Mouse (Mus musculus): ENCODE results near the gene Ppp1r8. TPM values are rescaled to one million over a fixed set of nuclear protein-coding genes. Genes with fewer than 3 reads are reported as not detected.

Ppp1r8 gene
- total and polyA plus RNA-seq, 2 experiments = 9.3 to 10.9 TPM

DNA sequence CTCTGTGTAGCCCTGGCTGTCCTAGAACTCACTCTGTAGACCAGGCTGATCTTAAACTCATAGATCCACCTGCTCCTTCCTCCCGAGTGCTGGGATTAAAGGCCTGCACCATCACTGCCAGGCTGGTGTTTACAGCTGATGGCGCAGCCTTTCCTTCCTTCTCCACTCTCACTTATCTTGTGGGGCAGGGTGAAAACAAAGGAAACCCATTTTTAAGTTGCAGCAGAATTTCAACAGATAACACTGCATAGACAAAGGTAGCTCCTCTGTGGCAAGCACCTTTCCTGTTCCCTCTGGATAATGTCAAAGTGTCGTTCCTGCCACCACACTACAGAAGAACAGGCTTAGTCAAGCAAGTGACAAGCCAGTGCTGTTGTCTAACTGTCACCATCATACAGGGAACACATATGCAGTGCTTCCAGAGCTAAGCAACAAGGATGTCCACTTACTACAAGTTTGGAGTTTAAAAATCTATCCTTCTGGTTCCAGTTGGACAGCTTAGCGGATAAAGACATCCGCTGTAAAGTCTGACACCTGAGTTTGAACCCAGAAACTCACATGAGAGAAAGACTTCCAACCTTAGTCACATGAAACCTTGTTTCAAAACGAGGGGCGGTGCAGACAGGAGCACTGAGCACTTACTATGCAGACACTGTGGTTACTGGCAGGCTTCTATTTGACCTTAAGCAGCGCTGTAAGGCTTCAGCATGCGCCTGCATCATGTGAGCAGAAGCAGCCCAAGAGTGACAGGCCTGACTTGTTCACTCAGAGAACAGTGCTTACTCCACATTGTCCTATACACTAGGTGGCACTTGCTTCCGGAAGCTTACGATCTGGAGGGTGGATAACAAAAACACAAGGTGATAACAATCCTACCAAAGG is 30.8 kb upstream of the Ppp1r8 start:
- Histone ChIP-seq H3K36me3 (ENCODE audit: control insufficient read depth, insufficient read depth, low read length) (peaks cover 24% of the 10 kb centered on the region), H3K9ac (ENCODE audit: low read depth, low read length) (no peak overlapping the region), H3K4me1 (ENCODE audit: control insufficient read depth, insufficient read depth, low read length) (peaks cover 4% of the 10 kb centered on the region; the same call in 1 of the 2 replicates), H3K79me2 (ENCODE audit: control insufficient read depth, insufficient read depth, low read length) (peaks cover 21% of the 10 kb centered on the region), H3K27me3 (ENCODE audit: control insufficient read depth, insufficient read depth, low read length) (no peaks in the 10 kb centered on the region), H3K4me3 (ENCODE audit: insufficient read depth, low read depth, low read length) (no peak overlapping the region), H3K27ac (replicated peaks; ENCODE audit: insufficient read depth, low read depth, low read length) (no peak overlapping the region)
- 86% methylated on average over 11 of the region's 11 CpGs for WGBS
- TF ChIP-seq CTCF (IDR thresholded peaks at IDR 0.05; ENCODE audit: low read depth, low read length) (no peak), POLR2A (IDR thresholded peaks at IDR 0.05; ENCODE audit: extremely low read depth, insufficient read depth, low read length) (no peak)
- no peak for DNase-seq (ENCODE audit: extremely low read depth, low read depth, low spot score)

DNA sequence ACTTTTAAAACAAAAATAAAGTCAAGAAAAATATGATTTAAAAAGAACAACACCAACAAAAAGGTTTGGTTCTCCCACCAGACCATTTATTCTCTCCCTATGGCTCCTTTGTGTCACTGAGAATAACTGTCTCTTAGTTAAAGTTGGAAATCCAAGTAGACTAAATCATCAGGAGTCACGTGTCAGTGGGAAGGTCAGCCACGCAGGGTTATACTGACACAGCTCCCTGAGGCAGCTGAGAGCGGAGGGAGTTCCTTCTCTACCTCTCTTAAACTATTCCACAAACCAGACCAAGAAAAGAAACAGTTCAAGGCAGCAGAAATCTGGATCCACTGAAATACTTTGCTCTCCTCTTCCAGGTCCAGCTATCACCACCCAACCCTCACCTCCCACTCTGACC is 28.1 kb upstream of the Ppp1r8 start:
- H3K4me1 ChIP-seq (ENCODE audit: control insufficient read depth, insufficient read depth, low read length) = peaks cover 4% of the 10 kb centered on the region; the same call in 1 of the 2 replicates
- TF ChIP-seq POLR2A (IDR thresholded peaks at IDR 0.05; ENCODE audit: extremely low read depth, insufficient read depth, low read length) (no peak), CTCF (IDR thresholded peaks at IDR 0.05; ENCODE audit: low read depth, low read length) (no peak)
- H3K36me3 ChIP-seq (ENCODE audit: control insufficient read depth, insufficient read depth, low read length) = peaks cover 45% of the 10 kb centered on the region

DNA sequence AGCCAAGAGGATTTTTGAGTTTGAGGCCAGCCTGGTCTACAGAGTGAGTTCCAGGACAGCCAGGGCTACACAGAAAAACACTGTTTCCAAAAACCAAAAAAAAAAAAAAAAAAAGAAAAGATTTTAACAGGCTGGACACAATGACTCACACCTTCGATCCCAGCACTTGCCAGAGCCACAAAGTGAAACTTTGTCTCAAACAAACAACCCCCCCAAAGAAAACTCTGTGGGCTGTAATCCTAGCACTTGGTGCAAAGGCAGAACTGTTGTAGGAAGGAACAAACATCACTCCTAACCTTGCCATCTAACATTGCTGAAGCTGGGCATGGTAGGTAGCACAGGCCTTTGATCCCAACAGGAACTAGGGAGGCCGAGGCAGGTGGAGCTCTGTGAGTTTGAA is 21.9 kb upstream of the Ppp1r8 start:
- H3K79me2 ChIP-seq (ENCODE audit: control insufficient read depth, insufficient read depth, low read length) = no peaks in the 10 kb centered on the region
- peaks cover 56% of the 10 kb centered on the region for H3K36me3 ChIP-seq (ENCODE audit: control insufficient read depth, insufficient read depth, low read length)
- WGBS = 96% methylated on average over 2 of the region's 2 CpGs
- no peaks in the 10 kb centered on the region for H3K4me1 ChIP-seq (ENCODE audit: control insufficient read depth, insufficient read depth, low read length)
- DNase-seq (ENCODE audit: extremely low read depth, low read depth, low spot score) = no peak
- no peak overlapping the region for H3K9ac ChIP-seq (ENCODE audit: low read depth, low read length)
- TF ChIP-seq CTCF (IDR thresholded peaks at IDR 0.05; ENCODE audit: low read depth, low read length) = no peak
- TF ChIP-seq POLR2A (IDR thresholded peaks at IDR 0.05; ENCODE audit: extremely low read depth, insufficient read depth, low read length) = no peak
- H3K27me3 ChIP-seq (ENCODE audit: control insufficient read depth, insufficient read depth, low read length) = no peaks in the 10 kb centered on the region
- no peak overlapping the region for H3K27ac ChIP-seq (replicated peaks; ENCODE audit: insufficient read depth, low read depth, low read length)
- no peak overlapping the region for H3K4me3 ChIP-seq (ENCODE audit: insufficient read depth, low read depth, low read length)

More for the DNA sequence above, 28.1 kb upstream of the Ppp1r8 start:
- Histone ChIP-seq H3K27ac (replicated peaks; ENCODE audit: insufficient read depth, low read depth, low read length) (no peak overlapping the region), H3K27me3 (ENCODE audit: control insufficient read depth, insufficient read depth, low read length) (no peaks in the 10 kb centered on the region), H3K4me3 (ENCODE audit: insufficient read depth, low read depth, low read length) (no peak overlapping the region), H3K79me2 (ENCODE audit: control insufficient read depth, insufficient read depth, low read length) (peaks cover 13% of the 10 kb centered on the region), H3K9ac (ENCODE audit: low read depth, low read length) (no peak overlapping the region)
- DNase-seq (ENCODE audit: extremely low read depth, low read depth, low spot score) = no peak
- over 99% methylated on average over 3 of the region's 3 CpGs for WGBS

DNA sequence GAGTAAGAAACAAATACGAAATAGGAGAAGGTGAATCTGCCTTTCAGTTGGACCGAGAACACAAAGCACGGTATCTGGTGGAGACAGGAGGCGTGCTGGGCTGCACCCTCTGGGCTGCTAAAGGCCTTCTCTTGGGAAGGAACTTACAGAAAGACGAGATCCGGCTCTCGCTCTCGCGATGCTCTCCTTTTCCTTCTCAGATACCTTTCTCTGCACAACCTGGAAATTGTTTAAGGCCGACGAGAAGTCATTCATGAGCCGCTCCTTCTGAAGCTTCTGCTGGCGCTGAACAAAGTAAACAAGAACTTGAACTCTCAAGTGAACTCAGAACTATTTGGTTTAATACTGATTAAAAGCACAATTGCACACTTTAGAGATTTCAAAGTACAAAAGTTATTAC is 20.0 kb upstream of the Ppp1r8 start:
- no peaks in the 10 kb centered on the region for H3K4me1 ChIP-seq (ENCODE audit: control insufficient read depth, insufficient read depth, low read length)
- TF ChIP-seq POLR2A (IDR thresholded peaks at IDR 0.05; ENCODE audit: extremely low read depth, insufficient read depth, low read length) = no peak
- TF ChIP-seq CTCF (IDR thresholded peaks at IDR 0.05; ENCODE audit: low read depth, low read length) = no peak
- H3K27me3 ChIP-seq (ENCODE audit: control insufficient read depth, insufficient read depth, low read length) = no peaks in the 10 kb centered on the region
- no peak overlapping the region for H3K9ac ChIP-seq (ENCODE audit: low read depth, low read length)
- 70% methylated on average over 13 of the region's 13 CpGs for WGBS
- H3K79me2 ChIP-seq (ENCODE audit: control insufficient read depth, insufficient read depth, low read length) = no peaks in the 10 kb centered on the region
- peak; percentile 78 for DNase-seq (ENCODE audit: extremely low read depth, low read depth, low spot score)
- H3K4me3 ChIP-seq (ENCODE audit: insufficient read depth, low read depth, low read length) = no peak overlapping the region
- no peak overlapping the region for H3K27ac ChIP-seq (replicated peaks; ENCODE audit: insufficient read depth, low read depth, low read length)
- H3K36me3 ChIP-seq (ENCODE audit: control insufficient read depth, insufficient read depth, low read length) = peaks cover 49% of the 10 kb centered on the region

DNA sequence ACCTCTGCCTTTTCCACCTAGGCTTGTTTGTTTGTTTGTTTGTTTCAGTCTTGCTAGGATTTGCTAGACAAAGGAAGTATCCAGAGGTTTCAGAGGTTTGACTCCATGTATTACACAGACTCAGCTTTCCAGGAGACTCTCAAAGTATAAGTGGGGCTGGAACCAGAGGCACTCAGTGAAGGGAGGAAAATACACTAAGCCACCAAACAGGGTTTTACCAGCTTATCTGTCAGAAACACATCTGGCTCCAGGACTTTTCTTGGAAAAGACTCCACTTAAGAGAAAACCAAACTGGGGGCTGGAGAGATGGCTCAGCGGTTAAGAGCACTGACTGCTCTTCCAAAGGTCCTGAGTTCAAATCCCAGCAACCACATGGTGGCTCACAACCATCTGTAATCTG is 17.9 kb upstream of the Ppp1r8 start:
- Histone ChIP-seq H3K36me3 (ENCODE audit: control insufficient read depth, insufficient read depth, low read length) (peaks cover 45% of the 10 kb centered on the region), H3K27ac (replicated peaks; ENCODE audit: insufficient read depth, low read depth, low read length) (no peak overlapping the region), H3K27me3 (ENCODE audit: control insufficient read depth, insufficient read depth, low read length) (no peaks in the 10 kb centered on the region), H3K79me2 (ENCODE audit: control insufficient read depth, insufficient read depth, low read length) (no peaks in the 10 kb centered on the region), H3K4me1 (ENCODE audit: control insufficient read depth, insufficient read depth, low read length) (no peaks in the 10 kb centered on the region), H3K9ac (ENCODE audit: low read depth, low read length) (no peak overlapping the region), H3K4me3 (ENCODE audit: insufficient read depth, low read depth, low read length) (no peak overlapping the region)
- DNase-seq (ENCODE audit: extremely low read depth, low read depth, low spot score) = no peak
- TF ChIP-seq POLR2A (IDR thresholded peaks at IDR 0.05; ENCODE audit: extremely low read depth, insufficient read depth, low read length) = no peak
- no peak for TF ChIP-seq CTCF (IDR thresholded peaks at IDR 0.05; ENCODE audit: low read depth, low read length)
- WGBS = 97% methylated on average over 1 of the region's 1 CpGs

DNA sequence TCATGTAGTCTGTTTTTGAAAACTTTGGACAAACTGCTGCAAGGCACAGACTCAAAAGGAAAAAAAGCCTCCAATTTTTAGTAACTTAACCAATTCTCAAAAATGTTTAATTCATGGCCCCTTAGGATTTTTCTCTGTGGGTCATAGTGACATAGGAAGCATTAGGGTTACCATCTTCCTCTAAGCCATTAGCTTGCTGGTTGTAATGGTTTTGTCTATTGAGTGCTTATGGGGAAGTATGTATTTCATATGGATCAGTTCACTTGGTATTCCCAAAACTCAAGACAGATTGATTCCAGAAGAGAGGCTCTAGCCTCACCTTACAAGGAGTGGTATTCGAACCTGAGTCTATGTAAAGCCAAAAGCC is 719 bp upstream of the Ppp1r8 start:
- peaks cover 2% of the 10 kb centered on the region; the same call in 1 of the 2 replicates for H3K4me1 ChIP-seq (ENCODE audit: control insufficient read depth, insufficient read depth, low read length)
- DNase-seq (ENCODE audit: extremely low read depth, low read depth, low spot score) = no peak
- H3K27ac ChIP-seq (replicated peaks; ENCODE audit: insufficient read depth, low read depth, low read length) = no peak overlapping the region
- H3K27me3 ChIP-seq (ENCODE audit: control insufficient read depth, insufficient read depth, low read length) = no peaks in the 10 kb centered on the region
- 88% methylated on average over 1 of the region's 1 CpGs for WGBS
- no peak overlapping the region for H3K4me3 ChIP-seq (ENCODE audit: insufficient read depth, low read depth, low read length)
- peaks cover 10% of the 10 kb centered on the region for H3K36me3 ChIP-seq (ENCODE audit: control insufficient read depth, insufficient read depth, low read length)
- no peaks in the 10 kb centered on the region; the same call in 1 of the 2 replicates for H3K79me2 ChIP-seq (ENCODE audit: control insufficient read depth, insufficient read depth, low read length)
- TF ChIP-seq POLR2A (IDR thresholded peaks at IDR 0.05; ENCODE audit: extremely low read depth, insufficient read depth, low read length) (no peak), CTCF (IDR thresholded peaks at IDR 0.05; ENCODE audit: low read depth, low read length) (no peak)
- no peak overlapping the region; the same call in 1 of the 2 replicates for H3K9ac ChIP-seq (ENCODE audit: low read depth, low read length)
